Mouse (Mus musculus) adrenal gland, adult 2 months (tissue): Measurements from ENCODE around the gene Gm17268. TPM values are rescaled to one million over a fixed set of nuclear protein-coding genes. Genes with fewer than 3 reads are reported as not detected.

Source experiments
- polyA plus RNA-seq: library from polyadenylated mRNA; depleted of rRNA; stranded (reverse); fragments of >200 nt; gene quantifications from 2 replicates; pipeline ENCODE4 v1.2.3, GENCODE M21; 2012; rRNA removed
- total RNA-seq, 2 experiments: library from RNA; stranded (reverse); gene quantifications; 2 replicates each; pipeline ENCODE4 v1.2.3; 2021

Gm17268 gene
- total and polyA plus RNA-seq, 3 experiments = not detected

Other genes with a start within 250 kb of the Gm17268 start
- gene 5530401A14Rik, start 177.9 kb downstream of the Gm17268 start, total RNA-seq = under 1 TPM in 1 of 2 experiments, not detected in 1; 0.09 TPM
- not detected in 2 replicates for gene 5530401A14Rik, start 177.9 kb downstream of the Gm17268 start, polyA plus RNA-seq
- gene Asic2, start 70.1 kb downstream of the Gm17268 start, total RNA-seq = 1 to 10 TPM; 2.1 to 2.7 TPM
- gene Asic2, start 70.1 kb downstream of the Gm17268 start, polyA plus RNA-seq = 1.9 and 3.3 TPM in 2 replicates
- gene Ccl2, start 3.0 kb downstream of the Gm17268 start, total RNA-seq = 1 to 10 TPM in 1 of 2 experiments, under 1 TPM in 1; 0.98 to 2.0 TPM
- 4.1 and 5.5 TPM in 2 replicates for gene Ccl2, start 3.0 kb downstream of the Gm17268 start, polyA plus RNA-seq
- gene Ccl7, start 7.2 kb upstream of the Gm17268 start, total RNA-seq = 1 to 10 TPM in 1 of 2 experiments, under 1 TPM in 1; 0.49 to 2.9 TPM
- gene Ccl7, start 7.2 kb upstream of the Gm17268 start, polyA plus RNA-seq = 0.28 and 0.48 TPM in 2 replicates
- 10 to 100 TPM in 1 of 2 experiments, 1 to 10 TPM in 1; 5.2 to 13.8 TPM for gene Ccl11, start 19.3 kb upstream of the Gm17268 start, total RNA-seq
- gene Ccl11, start 19.3 kb upstream of the Gm17268 start, polyA plus RNA-seq = 3.3 and 3.5 TPM in 2 replicates
- gene Ccl12, start 63.3 kb upstream of the Gm17268 start, total RNA-seq = not detected
- 0.26 and 0.31 TPM in 2 replicates for gene Ccl12, start 63.3 kb upstream of the Gm17268 start, polyA plus RNA-seq
- gene Ccl8, start 76.6 kb upstream of the Gm17268 start, total RNA-seq = under 1 TPM in 1 of 2 experiments, not detected in 1; 0.63 TPM
- gene Ccl8, start 76.6 kb upstream of the Gm17268 start, polyA plus RNA-seq = 0.25 TPM in 1 of 2 replicates, not detected in the other